In the genomic region with DNA sequence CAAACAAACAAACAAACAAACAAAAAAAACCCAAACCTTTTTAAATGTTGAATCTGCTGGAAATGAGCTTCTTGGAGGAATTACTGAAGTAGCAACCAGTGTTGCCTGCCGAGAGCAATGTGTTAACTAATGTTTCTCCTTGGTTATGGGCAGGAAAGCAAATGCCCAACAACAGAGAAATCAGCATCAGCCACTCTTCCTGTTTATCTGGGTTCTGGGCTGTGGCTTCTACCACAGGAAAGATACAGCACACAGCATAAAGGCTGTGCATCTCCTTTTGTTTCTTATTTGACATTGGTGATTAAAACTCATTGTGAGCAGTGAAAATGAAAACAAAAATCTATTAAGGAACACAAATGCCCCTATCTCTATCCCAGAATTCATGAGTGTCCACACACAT, we compare ENCODE assay signal across 29 mouse cellular contexts.
DNase-seq lines count a peak whose midpoint lies in the region; ATAC-seq and TF ChIP-seq lines count a peak whose summit lies in the region.
"Had no signal": no experiment of that assay in that cellular context is flagged by ENCODE, and none has a peak within 500 bp of the region (broad histone marks: within the 10 kb centered on the region; RNA-seq: fewer than 3 reads in every experiment).

No protein-coding gene starts in this region.

- H3K27me3 ChIP-seq in liver, embryonic 14.5 days (ENCODE audit: control insufficient read depth, insufficient read depth, low read length) = no peaks in the 10 kb centered on the region
- H3K27me3 ChIP-seq in liver, embryonic 12.5 days (replicated peaks) = no peaks in the 10 kb centered on the region
- H3K27me3 ChIP-seq in forebrain, embryonic 13.5 days = no peaks in the 10 kb centered on the region
- H3K27me3 ChIP-seq: CH12.LX; embryonic facial prominence, embryonic 12.5 days; heart, embryonic 13.5 days; hindbrain, embryonic 12.5 days; limb, embryonic 15.5 days; liver, embryonic 15.5 days; midbrain, embryonic 13.5 days; neural tube, embryonic 13.5 days had no signal

- no peak for ATAC-seq in liver, embryonic 14.5 days (ENCODE audit: insufficient read depth)
- no peak for ATAC-seq in liver, embryonic 12.5 days
- ATAC-seq in activated CD4-positive, CD25-positive, alpha-beta regulatory T cell, adult 4 months = peak; percentile 54
- ATAC-seq in megakaryocyte, adult 5-6 weeks (ENCODE audit: poor library complexity, severe bottlenecking) = peak; percentile 70
- no peak for ATAC-seq in forebrain, embryonic 13.5 days
- ATAC-seq in cerebellum, adult (ENCODE audit: insufficient number of reproducible peaks, low FRiP score, low TSS enrichment) = no peak
- ATAC-seq: forebrain, embryonic 16.5 days; hindbrain, postnatal 0 days; intestine, embryonic 16.5 days; midbrain, embryonic 13.5 days had no signal

- no peaks in the 10 kb centered on the region for H3K4me1 ChIP-seq in liver, embryonic 14.5 days (replicated peaks; ENCODE audit: control insufficient read depth in 2 of 2, insufficient read depth in 2 of 2, low read length in 1 of 2)
- no peaks in the 10 kb centered on the region for H3K4me1 ChIP-seq in liver, embryonic 12.5 days
- H3K4me1 ChIP-seq in forebrain, embryonic 13.5 days = no peaks in the 10 kb centered on the region
- H3K4me1 ChIP-seq: embryonic facial prominence, embryonic 12.5 days; heart, embryonic 13.5 days; limb, embryonic 10.5 days; limb, embryonic 15.5 days; liver, embryonic 15.5 days had no signal

- H3K9ac ChIP-seq in liver, embryonic 14.5 days (replicated peaks) = no peak overlapping the region
- H3K9ac ChIP-seq in liver, embryonic 12.5 days = no peak overlapping the region
- H3K9ac ChIP-seq in forebrain, embryonic 13.5 days = no peak overlapping the region
- H3K9ac ChIP-seq: embryonic facial prominence, embryonic 12.5 days; heart, embryonic 13.5 days; hindbrain, embryonic 12.5 days; limb, embryonic 15.5 days; liver, embryonic 15.5 days; lung, embryonic 14.5 days; midbrain, embryonic 13.5 days; neural tube, embryonic 13.5 days had no signal

- no peak for DNase-seq in liver, embryonic 14.5 days (ENCODE audit: low read depth in 3 of 3, low spot score in 3 of 3)
- no peak for DNase-seq in spleen, postnatal 10 days (ENCODE audit: low spot score in 2 of 2)
- DNase-seq: adrenal gland, adult 2 months; adrenal gland, postnatal 36 days; cerebellum, adult 2 months; cerebellum, postnatal 25 days; heart, postnatal 10 days; kidney, adult 9 months; kidney, postnatal 14 days; layer of hippocampus, adult 9-11 months; lung, embryonic 14.5 days; lung, postnatal 14 days had no signal

- no peak for TF ChIP-seq CTCF in liver, embryonic 14.5 days (IDR thresholded peaks at IDR 0.05; ENCODE audit: low read depth)

- H3K27ac ChIP-seq in liver, embryonic 14.5 days = no peak overlapping the region
- H3K27ac ChIP-seq in liver, embryonic 12.5 days = no peak overlapping the region
- no peak overlapping the region for H3K27ac ChIP-seq in forebrain, embryonic 13.5 days
- H3K27ac ChIP-seq: embryonic facial prominence, embryonic 12.5 days; heart, embryonic 13.5 days; hindbrain, embryonic 12.5 days; hindbrain, postnatal 0 days; limb, embryonic 10.5 days; limb, embryonic 15.5 days; liver, embryonic 15.5 days; midbrain, embryonic 13.5 days; neural tube, embryonic 13.5 days had no signal

- H3K4me2 ChIP-seq in liver, embryonic 14.5 days (ENCODE audit: low read depth) = no peak overlapping the region
- H3K4me2 ChIP-seq in liver, embryonic 12.5 days = no peak overlapping the region
- no peak overlapping the region for H3K4me2 ChIP-seq in forebrain, embryonic 13.5 days
- H3K4me2 ChIP-seq: embryonic facial prominence, embryonic 12.5 days; heart, embryonic 13.5 days; hindbrain, embryonic 12.5 days; limb, embryonic 15.5 days; liver, embryonic 15.5 days; lung, embryonic 14.5 days; midbrain, embryonic 13.5 days; neural tube, embryonic 13.5 days had no signal

- 0 out of 2 replicates have a peak, but pooled peaks have one; percentile 8 for TF ChIP-seq EP300 in liver, embryonic 14.5 days (IDR thresholded peaks at IDR 0.05; ENCODE audit: low read depth)

- WGBS in liver, embryonic 14.5 days (ENCODE audit: insufficient replicate concordance) = 7% methylated on average over 1 of the region's 1 CpGs
- WGBS in liver, embryonic 12.5 days (ENCODE audit: insufficient replicate concordance) = 0% methylated on average over 1 of the region's 1 CpGs
- WGBS in forebrain, embryonic 13.5 days = 73% methylated on average over 1 of the region's 1 CpGs

- H3K4me3 ChIP-seq in liver, embryonic 14.5 days (ENCODE audit: insufficient read depth in 1 of 2, low read depth in 2 of 2, low read length in 2 of 2) = no peak overlapping the region
- H3K4me3 ChIP-seq in liver, embryonic 12.5 days = no peak overlapping the region
- H3K4me3 ChIP-seq in forebrain, embryonic 13.5 days = no peak overlapping the region
- H3K4me3 ChIP-seq: embryonic facial prominence, embryonic 12.5 days; heart, embryonic 13.5 days; hindbrain, embryonic 12.5 days; limb, embryonic 10.5 days; limb, embryonic 15.5 days; liver, embryonic 15.5 days; midbrain, embryonic 13.5 days; neural tube, embryonic 13.5 days had no signal

- no peaks in the 10 kb centered on the region for H3K9me3 ChIP-seq in liver, embryonic 14.5 days (ENCODE audit: control insufficient read depth, low read length)
- H3K9me3 ChIP-seq in liver, embryonic 12.5 days (replicated peaks) = no peaks in the 10 kb centered on the region
- H3K9me3 ChIP-seq in forebrain, embryonic 13.5 days (replicated peaks) = no peaks in the 10 kb centered on the region
- H3K9me3 ChIP-seq: embryonic facial prominence, embryonic 12.5 days; heart, embryonic 13.5 days; hindbrain, embryonic 12.5 days; limb, embryonic 10.5 days; limb, embryonic 15.5 days; liver, embryonic 15.5 days; midbrain, embryonic 13.5 days; neural tube, embryonic 13.5 days had no signal

- no peaks in the 10 kb centered on the region for H3K36me3 ChIP-seq in liver, embryonic 14.5 days (replicated peaks; ENCODE audit: control insufficient read depth, insufficient read depth, low read depth)
- no peaks in the 10 kb centered on the region for H3K36me3 ChIP-seq in liver, embryonic 12.5 days
- H3K36me3 ChIP-seq in forebrain, embryonic 13.5 days (ENCODE audit: poor library complexity, severe bottlenecking) = no peaks in the 10 kb centered on the region
- H3K36me3 ChIP-seq: embryonic facial prominence, embryonic 12.5 days; heart, embryonic 13.5 days; hindbrain, embryonic 12.5 days; limb, embryonic 10.5 days; limb, embryonic 15.5 days; liver, embryonic 15.5 days; midbrain, embryonic 13.5 days; neural tube, embryonic 13.5 days had no signal

Comparison
In these comparisons a context has a peak if more than half of its experiments do, and no peak if none do; other contexts are left out.
1. ATAC-seq: peak in activated CD4-positive, CD25-positive, alpha-beta regulatory T cell, adult 4 months (single experiment) and megakaryocyte, adult 5-6 weeks (single experiment); none in liver, embryonic 14.5 days (single experiment), liver, embryonic 12.5 days (single experiment), forebrain, embryonic 13.5 days (single experiment) and cerebellum, adult (single experiment).